Mouse (Mus musculus) erythroblast, embryonic 14.5 days (primary cell): ENCODE results near the gene Gm21983.

Experiments used
- GATA1 ChIP-seq: IDR thresholded peaks from 2 replicates; pipeline ENCODE4 v1.6.1; 2012; ENCODE audit warnings: low read length, inconsistent platforms, mixed read lengths
- TAL1 ChIP-seq: IDR thresholded peaks from 3 replicates; pipeline ENCODE4 v1.6.1; 2012; ENCODE audit warnings: low read length, inconsistent platforms, mixed read lengths

GRCm38 (mm10) chr7:27164112-27164947 is 16.6 kb downstream of the Gm21983 start:
- TF ChIP-seq GATA1 (no peak), TAL1 (no peak)
